Mouse (Mus musculus) embryonic fibroblast, embryonic 13.5 days (primary cell): Measurements from ENCODE around the gene Acaa1a.

Experiments
- CTCF ChIP-seq: IDR thresholded peaks from 2 replicates; pipeline ENCODE4 v1.5.1; 2011; ENCODE audit warnings: mild to moderate bottlenecking, control low read depth, low read length, moderate library complexity, borderline replicate concordance; ENCODE audit not compliant: insufficient read depth
- POLR2A ChIP-seq: IDR thresholded peaks from 2 replicates; pipeline ENCODE4 v1.6.1; 2011; ENCODE audit warnings: low read depth, mild to moderate bottlenecking, control low read depth, low read length, moderate library complexity

DNA sequence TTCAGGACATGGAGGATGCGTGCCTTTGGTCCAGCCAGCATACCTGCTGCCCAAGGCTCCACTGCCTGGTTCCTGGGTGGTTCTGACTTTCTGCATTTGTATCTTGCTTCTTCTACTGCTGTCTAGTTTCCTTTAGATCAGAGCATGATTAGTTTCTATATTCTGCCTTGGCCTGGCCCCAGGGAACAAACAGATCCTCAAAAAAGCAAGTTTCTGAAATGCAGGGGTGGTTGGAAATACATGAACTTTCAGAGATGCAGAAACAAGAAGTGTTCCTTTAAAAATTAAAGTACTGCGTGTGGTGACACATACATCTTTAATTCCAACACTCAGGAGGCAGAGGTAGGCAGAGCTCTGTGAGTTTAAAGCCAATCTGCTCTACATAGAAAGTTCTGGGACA is 4.6 kb upstream of the Acaa1a start:
- TF ChIP-seq CTCF: no peak
- TF ChIP-seq POLR2A: no peak
